Mouse (Mus musculus): Measurements from ENCODE around the gene Klk9.

DNA sequence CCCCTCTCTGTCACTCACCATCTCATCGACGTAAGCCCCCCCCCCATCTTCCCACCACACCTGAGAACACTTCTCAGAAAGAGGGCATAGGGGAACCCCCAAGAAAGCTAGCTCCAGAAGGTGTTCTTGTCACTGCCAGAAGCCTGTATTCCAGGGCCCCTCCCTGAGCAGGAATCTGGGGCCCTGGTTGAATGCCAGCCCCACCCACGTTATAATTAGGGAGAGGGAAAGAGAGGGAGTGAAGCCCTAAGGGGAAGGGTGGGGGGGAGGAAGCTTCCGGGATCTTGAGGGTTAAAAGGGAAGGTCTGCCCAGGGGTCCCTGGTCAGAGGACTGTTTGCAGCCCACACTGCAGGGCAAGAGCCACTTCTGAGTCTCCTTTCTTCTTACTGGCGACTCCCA lies 10.9 kb upstream of the Klk9 start, which contains the start of gene Klk10:
- TF ChIP-seq CTCF (IDR thresholded peaks at IDR 0.05; ENCODE audit: low read depth, low read length), result no peak
- no peak for TF ChIP-seq POLR2A (IDR thresholded peaks at IDR 0.05; ENCODE audit: extremely low read depth, insufficient read depth, low read length)

Data from liver, adult 2 months (tissue).